Mouse (Mus musculus) adrenal gland, adult 8-10 months (tissue): ENCODE data around the gene Abr. TPM values are rescaled to one million over a fixed set of nuclear protein-coding genes. Genes with fewer than 3 reads are reported as not detected.
A peak's percentile ranks its signal among the peaks of the same experiment; 100 is the strongest.

Source experiments
- DNase-seq: peaks from one replicate; pipeline ENCODE4 v3.0.0; 2022
- total RNA-seq, 4 experiments: library from RNA; stranded (reverse); gene quantifications; 2 replicates each; pipeline ENCODE4 v1.2.4; 2022

Gene Abr
- total RNA-seq, 4 experiments from 2014 or later, result 69.2 to 138 (median 95.9) TPM

DNA sequence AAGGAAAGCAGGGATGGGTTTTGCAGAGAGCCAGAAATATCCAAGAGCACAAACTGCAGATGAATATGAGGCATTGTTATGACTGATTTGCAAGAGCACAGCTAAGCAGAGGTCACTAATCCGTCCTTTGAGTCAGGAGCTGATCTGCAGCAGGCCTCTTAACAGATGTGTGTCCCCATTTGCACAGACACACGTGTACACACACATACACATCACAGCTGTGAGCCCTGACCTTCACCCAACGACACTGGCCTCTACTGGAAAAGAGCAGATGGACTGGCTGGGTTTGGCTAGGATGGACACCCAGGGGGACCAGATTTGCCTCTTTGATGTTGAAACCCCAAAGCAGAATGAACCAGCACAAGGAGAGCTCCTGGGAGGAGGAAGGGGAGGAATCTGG is 52.7 kb downstream of the Abr start:
- DNase-seq, result no peak

DNA sequence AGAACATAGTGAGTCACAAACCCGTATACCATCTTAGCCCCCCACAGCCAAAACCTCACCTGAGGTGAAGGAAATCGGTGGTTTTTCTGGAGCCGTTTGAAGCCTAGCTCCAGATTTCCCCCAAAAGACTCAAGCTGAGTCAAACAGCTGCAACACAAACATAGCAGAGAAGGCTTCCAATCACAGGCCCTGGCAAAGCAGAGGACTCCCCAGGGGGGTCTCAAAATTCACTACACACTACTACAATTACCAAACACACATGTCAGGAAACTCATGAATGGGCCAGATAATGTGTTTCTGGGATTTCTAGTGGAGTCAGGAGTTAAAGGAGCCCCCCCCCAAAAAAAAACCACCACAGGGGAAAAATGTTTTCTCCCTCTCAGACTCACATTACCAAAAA is 56.0 kb downstream of the Abr start:
- no peak for DNase-seq

DNA sequence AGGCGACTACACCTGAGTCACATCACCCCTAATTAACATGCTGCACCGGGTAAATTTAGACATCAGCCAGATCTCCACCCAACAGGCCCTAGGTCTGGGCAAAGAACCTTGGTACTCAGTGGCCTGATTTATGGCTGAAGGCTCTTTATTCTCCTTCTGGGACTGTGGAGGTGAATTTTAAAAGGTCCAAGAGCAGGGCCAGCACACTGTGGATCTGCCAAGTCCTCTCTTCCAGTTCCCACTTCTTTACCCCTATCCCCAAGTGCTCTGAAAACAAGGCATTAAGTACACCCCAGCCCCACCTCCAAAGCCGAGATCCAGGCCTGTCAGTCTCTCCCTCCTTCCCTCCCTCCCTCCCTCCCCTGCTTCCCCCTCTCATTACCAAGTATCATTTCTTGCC is 59.5 kb downstream of the Abr start:
- no peak for DNase-seq

DNA sequence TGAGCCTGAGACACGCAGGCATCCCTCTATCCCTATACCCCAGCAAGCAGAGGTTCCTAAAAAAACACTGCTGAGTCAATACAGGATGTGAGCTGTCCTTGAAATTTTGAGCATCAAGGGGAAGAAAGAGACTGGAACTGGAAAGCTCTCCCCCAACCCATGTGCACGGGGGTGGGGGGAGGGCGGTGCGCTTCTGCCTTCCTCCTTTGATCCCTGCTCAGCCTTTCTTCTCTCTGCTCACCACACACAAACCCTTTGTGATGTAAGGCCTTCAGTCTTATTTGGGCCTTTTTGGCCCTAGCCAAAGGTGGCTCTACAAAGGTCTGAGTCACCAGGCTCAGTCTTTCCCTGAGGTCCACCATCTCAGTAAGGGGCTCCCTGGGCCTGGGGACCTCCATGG is 59.9 kb downstream of the Abr start:
- no peak for DNase-seq

DNA sequence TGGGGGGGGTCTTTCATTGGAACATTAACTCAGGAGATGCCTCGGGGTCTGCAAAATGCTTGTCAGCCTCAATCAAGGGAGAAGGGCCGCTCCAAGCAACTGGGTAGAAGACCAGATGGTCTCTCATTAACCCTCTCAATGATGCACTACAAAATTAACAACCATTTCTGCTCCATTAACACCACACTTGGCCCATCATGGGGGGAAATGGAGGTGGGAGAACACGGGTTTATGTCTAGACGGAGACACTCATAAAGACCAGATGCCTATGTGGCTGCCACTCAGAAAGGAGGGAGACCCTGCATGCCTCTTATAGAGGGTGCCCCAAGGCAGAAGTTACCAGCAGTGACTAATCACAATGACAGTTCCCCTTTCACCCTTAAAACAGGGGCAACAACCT is 64.3 kb downstream of the Abr start:
- DNase-seq, result no peak

DNA sequence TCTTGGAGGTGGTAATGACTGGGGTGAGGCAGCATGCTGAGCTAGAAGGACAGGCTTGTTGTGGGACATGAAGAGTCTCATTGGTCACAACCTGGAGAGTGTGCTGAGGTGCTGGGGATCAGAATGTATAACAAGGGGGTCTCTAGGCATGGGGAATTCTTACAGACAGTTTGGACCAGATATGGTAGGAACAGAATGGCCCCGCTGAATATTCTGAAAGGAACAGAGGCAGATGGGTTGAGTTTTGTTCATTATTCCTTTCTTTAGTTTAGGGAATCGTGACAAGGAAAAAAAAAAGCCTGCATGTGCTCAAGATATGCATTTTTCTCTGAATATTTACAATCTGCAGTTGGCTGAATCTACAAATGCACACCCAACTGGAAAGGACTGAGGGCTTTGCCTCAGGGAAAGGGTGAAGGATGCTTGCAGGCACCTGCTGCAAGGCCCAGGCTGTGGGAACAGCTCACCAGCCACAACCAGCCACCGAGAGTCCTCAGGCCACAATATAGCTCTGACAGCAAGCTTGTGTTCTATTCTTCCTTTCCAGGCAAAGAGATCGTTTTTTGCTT is 73.9 kb downstream of the Abr start:
- no peak for DNase-seq

DNA sequence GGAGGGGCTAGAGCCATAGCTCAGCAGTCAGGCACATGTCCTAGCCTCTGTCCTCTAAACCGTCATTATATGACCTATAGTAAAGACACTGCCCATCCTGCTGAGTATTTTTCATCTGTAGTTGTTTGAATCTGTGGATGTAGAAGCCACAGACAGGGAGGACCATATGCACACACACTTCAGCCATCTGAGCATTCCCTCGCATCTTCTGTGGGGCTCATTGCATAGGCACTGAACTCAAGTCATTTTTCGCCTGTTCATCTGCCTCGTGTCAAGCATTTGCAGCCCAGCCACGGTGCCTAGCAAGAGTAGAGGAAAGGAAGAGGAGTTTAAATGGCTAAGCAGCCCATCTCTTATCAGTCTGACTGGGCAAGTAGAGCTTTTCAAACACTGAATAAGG is 74.7 kb downstream of the Abr start:
- no peak for DNase-seq

DNA sequence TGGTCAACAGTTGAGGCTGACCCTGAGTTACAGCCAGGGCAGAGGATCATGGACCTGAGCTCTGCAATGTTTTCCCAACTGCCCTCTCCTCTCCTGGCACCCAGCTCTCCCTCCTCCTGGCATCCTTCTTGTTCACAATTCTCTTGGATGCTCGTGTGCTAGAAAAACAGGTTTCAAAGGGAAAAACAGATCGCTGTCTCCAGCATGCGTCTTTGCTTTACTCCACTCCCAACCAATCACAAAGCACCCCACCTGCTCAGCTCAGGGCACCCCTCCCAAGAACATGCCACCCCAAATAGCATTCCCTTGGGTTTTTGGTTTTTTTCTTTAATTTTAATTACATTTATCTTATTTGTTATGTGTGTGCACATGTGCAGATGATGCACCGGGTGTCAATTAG is 75.7 kb downstream of the Abr start:
- DNase-seq, result no peak

DNA sequence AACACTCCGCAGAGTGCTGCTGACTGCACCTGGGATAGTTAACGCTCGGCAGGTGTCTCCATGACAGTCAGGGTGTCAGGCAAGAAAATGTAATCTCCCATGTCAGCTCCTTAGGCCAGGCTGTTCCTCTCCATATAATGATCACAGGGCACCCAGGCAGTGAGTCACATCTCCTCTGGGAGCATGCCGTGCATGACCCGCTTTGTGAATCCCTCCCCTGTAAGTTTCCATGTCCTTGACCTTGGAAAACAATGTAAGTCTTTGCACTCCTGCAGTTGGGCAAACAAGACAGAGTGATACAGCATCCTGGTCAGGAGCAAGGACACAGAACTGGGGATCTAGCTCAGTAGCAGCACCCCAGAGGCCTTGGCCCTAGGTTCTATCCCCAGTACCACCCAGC is 78.8 kb downstream of the Abr start:
- DNase-seq, result peak; percentile 63

DNA sequence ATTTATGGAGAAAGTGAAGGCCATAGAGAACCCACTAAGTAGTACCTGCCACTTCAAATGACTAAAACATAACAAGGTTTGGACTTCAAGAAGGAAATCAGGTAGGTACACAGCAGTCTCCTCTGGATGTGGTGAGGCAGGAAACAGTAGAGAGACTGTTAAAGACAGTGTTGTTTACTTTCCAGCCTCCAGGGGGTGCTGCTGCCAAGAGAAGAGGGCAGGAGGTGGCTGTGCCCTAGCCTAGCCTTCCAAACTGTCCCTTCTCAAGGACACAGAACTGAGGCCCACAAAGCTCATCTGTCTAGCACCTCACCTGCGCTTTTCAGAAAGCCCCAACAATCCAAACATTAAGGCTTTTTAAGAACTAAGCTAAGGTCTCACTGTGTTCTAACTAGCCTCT is 81.1 kb downstream of the Abr start:
- DNase-seq, result no peak

DNA sequence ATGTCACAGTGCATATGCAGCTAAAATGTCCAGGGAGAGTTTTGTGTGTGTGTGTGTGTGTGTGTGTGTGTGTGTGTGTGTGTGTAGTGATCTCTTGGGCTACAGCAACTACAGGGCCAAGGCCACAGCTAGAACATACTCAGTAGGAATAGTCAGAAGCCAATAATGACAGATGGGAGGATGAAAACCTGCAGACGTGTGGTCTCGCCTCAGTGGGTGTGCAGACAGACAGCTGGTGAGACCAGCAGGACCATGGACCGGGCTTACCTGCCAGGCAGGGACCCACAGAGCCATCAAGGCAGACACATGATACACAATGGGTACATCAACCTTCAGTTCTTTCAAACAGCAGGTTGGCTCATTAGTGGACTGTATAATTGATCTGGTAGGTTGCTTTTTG is 84.7 kb downstream of the Abr start:
- DNase-seq, result no peak

DNA sequence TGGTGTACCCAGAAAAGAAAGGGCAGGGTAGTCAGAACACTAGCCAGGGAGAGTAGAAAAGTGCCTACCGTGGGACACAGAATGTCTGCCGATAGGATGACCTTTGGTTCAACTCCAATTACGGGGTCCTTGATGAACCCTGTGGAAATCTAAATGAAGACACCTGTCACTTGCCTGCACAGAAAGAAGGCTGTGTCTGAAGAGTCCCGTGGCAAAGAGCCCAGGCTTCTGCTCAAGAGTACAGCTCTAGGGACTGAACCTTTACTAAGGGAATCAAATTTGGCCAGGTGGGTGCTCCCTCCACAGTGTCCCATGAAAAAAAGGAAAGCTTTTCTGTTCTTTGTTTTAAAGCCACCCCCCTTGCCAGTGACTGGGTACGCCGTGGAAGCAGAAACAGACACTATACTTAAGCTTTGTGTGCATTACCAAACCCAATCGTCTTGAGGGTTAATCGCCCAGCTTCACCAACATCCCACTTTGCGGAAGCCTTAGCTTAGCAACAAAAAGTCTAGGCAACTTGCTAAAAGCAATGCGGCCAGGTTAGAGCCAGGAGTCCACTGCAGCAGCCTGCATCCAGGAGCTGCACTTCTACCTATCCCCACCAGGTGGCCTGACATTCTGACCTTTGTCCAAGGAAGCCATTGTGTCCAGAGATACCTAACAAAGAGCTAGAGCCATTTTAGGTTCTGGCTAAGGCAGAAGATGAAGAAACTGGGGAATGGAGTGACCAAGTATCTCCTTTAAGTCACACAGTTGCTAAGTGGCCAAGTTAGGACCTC is 85.3 kb downstream of the Abr start:
- no peak for DNase-seq

DNA sequence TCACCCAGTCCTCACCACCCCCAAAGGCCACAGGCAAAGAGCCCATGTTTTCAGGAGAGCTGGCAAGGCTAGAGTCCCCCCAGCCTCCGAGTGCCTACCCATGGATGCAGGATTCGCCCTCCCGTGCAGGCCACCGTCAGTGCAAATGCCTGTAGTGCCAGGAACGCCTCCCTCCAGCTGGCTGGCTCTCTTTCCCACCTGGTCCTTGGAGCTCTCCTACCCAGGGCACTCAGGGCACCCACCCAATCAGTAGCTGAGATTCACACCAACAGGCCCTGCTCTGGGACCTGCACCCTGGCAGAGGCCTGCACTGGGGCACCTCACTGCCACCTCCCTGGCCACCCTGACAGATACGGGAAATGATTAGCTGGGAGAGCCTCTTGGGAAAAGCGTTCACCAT is 90.1 kb downstream of the Abr start:
- DNase-seq, result no peak

DNA sequence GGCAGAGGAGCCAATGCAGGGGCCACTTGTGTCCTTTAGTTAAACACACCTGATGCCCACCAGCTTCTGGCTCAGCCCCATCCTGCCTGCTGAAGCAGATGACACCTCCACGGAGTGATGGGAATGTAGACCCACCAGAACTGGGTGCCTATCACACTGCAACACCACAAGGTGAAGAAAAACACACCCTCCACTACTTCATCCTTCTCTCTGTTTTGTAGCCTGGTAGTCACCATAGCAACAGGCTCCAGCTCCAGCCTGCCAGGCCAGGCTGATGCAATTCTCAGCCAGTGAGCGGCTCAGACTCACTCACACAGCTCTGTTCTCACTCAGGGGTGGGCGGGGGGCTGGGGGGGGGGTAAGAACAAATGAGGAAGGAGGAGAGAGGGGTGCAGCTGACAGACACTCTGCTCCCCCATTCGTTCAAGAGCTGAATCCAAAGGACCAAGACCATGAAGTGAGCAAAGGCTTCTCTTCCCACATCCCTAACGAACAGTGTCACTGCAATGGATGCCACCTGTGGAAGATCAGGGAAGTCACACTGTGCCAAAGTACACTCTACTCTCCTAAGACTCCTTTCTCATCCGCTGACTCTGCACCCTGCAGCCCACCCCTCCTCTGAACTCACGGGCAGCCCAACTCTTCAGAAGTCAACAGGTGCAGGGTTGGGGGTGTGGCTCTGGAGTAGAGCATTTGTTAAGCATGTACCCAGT is 91.0 kb downstream of the Abr start:
- no peak for DNase-seq

DNA sequence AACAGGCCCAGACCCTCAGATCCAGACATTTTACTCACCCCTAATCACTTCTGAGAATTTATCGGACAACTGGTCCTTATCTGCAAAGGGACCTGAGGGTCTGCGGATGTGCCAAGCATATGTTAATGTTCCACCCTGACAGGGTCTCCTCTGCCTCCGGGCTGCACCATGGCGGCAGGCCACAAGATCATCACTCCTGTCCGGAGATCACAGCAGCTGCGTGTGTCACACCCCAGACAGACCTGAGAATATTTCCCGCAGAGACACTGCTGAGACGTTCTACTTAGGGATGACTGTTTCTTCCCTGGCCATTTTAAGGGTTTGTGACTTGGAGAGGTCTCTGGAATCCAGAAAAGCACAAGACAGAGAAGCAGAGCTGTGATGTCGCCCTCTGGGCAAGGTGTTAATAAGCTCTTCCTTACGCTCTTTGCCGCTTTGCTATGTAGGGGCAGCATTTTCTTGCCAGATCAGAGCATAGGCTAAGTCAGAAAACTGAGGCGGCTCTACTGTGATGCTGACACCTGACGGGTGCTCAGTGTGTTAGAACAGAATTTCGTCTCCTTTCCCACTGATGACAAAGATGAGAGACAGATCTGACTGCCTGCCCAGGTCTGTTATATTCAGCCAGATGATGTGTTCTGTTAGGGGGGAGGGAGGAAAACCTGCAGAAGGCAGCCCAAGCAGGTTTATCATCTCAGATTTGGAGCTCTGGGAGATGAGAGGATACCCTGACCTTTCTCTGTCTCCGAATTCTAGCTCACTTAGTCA is 91.8 kb downstream of the Abr start:
- no peak for DNase-seq

DNA sequence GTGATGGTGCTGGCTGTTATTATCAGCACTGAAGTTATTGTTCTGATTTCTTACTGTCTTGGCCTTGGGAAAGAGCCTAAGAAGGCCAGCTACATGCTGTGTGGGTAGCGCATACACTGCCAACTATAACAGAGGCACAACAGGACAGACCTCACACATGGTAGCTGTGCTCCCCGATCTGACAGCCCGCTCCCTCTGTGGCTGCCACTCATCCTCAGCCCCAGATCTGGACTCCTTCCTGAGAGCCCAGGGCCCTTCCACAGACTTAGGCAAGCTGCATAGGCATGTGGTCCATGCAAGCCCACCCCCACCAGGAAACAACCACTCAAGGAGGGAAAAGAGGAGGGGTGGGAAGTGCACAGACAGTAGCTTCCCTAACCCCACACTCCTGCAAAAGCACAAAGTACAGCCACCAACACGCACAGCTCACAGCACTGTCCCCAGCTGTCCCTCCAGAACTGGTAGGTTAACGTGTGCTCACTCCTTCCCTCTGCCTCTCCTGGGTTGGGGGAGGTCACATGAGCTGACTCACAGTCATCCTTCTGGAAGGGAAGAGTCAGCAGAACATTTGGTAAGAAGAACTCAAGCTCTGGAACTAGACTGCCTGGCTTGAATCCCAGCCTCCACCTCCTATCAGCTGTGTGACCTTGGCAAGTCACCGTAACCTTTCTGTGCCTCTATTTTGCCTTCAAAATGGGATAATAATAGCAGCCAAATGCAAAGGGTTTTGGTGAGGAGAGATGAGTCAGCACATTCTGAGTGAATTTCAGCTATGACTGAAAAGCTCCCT is 92.6 kb downstream of the Abr start:
- DNase-seq, result peak; percentile 90

DNA sequence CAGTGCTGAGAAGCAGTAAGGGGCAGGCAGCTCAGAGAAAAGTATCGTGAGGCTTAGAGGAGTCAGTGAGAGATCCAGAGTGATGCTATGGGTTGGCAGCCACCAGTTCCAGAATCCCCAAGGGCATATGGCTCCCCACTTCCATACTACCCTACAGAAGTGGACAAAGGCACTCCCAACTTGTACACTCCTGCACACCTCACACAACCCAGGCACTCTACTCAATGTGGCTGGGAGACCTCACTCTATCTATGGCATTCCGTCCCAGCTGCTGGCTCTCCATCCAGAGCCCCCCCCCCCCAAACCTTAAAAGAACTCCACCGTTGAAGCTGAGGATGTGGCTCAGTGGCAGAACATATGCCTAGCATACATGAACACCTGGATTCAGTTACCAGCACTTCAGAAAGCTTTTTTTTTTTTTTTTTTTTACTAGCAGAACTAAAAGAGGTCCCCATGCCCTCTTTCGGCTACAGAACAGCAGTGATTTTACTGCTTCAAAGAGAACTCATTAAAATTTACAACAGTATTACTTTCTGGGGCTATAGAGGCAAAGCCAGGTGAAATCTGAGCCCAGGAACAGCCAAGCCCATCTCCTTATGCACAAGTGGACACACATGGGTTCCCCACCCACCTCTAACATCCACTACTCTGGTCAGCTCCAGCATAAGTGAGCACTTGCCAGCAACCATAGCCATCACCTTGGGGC is 96.3 kb downstream of the Abr start:
- DNase-seq, result no peak

DNA sequence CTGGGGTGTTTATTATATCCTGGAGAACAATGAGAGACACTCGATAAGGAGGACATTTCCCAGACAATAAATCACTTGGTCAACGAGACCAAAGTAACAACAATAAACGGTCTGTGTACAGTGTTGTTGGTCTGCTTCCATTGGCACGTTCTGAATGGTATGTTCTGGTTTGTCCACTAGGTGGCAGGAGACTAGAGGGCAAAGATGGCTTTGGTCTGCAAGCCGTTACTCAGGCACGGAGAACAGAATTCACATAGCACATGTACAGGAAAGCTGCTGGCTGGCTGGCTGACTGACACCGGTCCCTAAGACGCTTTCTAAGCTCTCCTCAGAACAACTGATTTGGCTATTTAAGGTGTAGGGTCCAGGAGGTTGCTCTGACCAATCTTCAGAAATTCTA is 97.2 kb downstream of the Abr start:
- peak; percentile 64 for DNase-seq

DNA sequence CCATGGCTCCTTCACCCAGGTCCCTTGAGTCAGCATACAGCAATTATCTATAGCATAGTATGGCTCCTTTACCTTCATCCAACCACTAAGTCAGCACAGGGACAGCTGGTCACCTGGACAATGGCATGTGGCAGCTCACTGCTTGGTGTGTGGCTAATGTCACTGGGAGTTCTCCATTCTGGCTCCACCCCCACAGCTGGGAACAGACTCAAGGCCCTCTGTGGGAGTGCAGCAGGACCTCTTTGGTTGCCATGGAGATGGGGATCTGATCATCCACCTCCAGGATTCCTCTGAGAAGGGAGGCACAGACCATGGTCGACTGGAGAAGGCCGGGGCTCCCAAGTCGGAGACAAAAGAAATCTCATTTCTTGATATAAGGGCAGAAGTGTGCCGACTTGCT is 98.8 kb downstream of the Abr start:
- peak; percentile 57 for DNase-seq

DNA sequence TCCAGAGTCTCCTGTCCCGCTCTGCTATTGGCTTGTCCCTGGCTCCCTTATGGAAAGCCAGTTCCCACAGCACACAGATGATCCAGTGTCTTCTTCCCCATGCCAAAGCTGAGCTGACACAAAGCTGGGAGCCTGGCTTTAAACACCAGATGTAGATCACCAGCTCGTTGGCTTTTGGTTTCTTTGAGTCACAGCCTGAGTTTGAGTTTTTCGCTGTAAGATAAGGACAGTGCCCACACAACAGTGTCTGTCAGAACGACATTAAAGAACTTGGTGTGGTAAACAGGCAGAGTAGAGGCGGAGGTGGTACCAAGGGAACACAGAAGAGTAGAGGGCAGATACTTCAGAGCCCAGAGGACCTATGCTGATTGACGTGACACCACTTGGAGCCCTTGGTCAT is 101.2 kb downstream of the Abr start:
- DNase-seq, result no peak

DNA sequence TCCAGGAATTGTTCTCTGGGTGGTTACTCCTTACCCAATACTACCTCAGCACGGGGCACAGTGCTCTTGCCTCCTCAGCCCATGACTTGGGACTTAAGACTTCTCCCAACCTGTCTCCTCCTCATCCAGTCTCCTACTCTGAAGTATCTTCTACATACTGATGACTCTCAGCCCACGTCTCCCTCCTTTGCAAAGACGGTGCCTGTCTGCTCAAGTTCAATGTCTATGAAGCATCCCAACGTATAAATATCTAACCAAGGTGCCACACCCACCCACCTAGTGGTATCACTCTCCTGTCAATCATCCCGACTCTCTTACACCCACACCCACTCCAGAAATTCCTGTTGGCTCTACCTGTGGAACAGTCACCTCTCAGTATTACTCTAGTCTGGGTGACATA is 103.5 kb downstream of the Abr start:
- DNase-seq, result no peak

DNA sequence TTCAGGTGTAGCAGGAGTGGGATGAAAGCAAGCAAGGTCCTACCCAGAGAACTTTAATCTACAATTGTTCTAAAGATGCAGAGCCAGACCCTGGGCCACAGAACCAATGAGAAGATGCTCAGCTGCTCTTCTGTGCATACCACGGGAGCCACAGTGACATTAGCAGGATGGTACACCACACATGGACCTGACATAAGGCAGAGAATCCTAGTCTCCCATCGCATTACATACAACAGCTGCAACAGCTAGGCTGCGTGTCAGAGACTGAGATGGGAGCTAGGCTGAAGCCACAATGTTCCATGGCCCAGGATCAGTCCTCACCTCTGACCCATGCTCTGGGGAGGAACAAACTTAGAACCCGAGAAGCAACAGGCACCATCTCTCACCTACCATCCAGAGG is 104.0 kb downstream of the Abr start:
- DNase-seq, result no peak
